Mouse (Mus musculus): Measurements from ENCODE around the gene Gm42742. TPM values are rescaled to one million over a fixed set of nuclear protein-coding genes. Genes with fewer than 3 reads are reported as not detected.

Gene Gm42742
- total RNA-seq, 2 experiments from 2014 or later, result 51.0 to 57.8 TPM

DNA sequence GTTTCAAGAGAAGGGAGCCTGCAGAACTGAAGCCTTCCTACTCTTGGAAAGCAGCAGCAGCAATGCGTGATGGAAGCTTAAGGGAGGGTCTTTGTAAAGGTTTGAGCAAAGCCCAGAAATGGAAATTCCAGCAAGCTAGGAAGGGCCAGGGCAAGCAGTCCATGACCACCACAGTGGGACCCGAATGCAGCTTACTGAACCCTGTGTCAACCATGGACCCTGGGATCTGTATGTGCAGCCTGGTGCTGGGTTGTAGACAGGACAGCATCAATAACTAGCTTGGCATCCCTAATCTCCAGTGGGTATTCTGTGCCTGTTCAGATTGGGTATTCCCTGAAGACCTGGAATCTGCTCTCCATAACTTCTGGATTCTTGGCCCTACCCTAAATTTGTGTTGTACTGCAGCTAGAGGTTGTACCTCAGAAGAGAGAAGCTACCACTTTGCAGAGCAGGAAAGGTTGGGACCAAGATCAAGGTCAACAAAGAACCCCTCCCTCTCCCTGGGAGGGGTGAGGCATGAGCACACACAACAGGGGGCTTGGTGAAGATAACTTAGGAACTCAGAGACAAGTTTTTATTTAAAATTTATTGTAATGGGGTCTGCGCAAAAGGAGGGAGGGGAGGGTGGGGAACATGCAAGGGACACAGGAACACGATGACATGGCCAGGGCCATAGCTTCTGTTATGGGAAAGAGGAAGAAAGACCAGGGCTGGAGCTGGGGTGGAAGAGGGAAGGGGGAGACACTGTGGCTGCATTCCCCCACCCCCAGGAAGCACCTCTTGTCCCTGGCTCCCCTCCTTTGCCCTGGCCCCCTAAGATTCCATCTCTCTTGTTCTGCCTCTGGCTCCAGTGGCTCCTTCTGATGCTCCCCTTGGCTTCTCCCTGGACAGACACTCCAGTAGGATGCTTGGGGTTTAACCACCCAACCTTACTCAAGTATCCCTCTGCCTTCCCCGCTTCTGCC is 948 bp upstream of the Gm42742 start:
- no peak for DNase-seq (ENCODE audit: extremely low spot score in 1 of 2, low spot score in 1 of 2)

DNA sequence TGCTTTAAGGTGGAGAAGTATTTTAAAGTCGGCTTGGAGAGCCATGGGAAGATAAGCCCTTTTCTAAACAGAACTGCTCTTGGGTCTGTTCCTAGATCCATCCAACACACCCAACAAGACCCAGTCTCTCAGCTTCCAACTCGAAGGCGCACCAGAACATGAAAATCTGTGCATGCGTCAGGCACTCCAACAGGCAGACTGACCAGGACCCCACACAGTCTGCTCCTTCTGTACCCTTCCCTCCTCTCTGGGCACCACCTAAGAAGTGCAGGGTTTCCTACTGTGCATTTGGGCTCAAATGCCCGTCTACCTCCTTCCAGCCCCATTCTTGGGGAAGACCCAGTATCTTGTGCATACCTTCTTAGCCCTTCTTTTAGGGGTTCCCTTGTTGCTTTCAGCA is 406 bp downstream of the Gm42742 start:
- no peak for DNase-seq (ENCODE audit: extremely low spot score in 1 of 2, low spot score in 1 of 2)

DNA sequence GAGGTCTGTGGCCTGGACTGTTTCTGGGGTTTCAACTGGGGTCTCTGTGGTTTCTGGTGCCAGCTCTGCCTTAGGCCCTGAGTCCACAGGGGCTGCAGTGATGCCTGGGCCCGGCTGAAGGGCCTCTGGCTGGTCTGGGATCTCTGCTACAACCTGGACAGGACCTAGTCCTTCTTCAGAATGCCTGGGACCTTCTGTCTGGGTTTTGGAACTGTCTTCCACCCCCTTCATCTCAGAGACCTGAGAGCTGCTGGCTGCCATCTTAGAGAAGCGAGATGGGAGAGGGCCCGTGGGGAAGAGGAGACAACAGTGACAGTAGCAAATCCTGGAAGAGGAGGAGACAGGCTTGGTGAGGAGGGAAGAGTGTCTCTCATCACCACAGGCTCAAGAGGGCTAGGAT is 866 bp downstream of the Gm42742 start:
- DNase-seq (ENCODE audit: extremely low spot score in 1 of 2, low spot score in 1 of 2), result no peak

DNA sequence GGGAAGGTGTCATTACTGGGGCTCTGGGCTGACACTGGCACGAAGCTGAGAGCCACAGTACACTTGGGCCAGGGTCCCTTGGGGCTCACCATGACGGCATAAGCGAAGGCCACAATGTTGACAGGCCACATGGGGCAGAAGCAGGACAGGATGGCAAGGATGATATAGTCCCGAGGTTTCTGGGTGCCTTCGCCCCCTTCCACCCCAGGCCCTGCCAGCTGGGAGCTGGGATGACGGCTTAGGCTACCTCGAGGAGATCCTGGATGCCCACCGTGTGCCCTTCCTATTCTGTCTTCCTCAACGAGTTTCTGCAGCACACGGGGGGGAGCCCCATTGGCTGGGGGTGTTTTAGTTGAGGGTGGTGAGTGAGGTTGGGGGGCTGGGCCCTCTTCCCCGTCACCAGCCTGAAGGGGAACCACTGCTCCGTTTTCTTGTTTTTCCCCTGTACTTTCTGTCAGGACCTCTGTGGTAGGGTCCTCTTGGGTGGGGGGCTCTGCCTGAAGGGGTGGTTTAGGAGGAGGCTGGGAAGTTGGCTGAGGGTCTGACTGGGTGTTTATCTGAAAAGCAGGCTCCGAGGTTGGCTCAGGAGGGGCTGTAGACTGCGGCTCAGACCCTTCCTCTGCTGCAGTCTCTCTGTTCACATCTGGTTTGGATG is 1.5 kb downstream of the Gm42742 start:
- no peak for DNase-seq (ENCODE audit: extremely low spot score in 1 of 2, low spot score in 1 of 2)

DNA sequence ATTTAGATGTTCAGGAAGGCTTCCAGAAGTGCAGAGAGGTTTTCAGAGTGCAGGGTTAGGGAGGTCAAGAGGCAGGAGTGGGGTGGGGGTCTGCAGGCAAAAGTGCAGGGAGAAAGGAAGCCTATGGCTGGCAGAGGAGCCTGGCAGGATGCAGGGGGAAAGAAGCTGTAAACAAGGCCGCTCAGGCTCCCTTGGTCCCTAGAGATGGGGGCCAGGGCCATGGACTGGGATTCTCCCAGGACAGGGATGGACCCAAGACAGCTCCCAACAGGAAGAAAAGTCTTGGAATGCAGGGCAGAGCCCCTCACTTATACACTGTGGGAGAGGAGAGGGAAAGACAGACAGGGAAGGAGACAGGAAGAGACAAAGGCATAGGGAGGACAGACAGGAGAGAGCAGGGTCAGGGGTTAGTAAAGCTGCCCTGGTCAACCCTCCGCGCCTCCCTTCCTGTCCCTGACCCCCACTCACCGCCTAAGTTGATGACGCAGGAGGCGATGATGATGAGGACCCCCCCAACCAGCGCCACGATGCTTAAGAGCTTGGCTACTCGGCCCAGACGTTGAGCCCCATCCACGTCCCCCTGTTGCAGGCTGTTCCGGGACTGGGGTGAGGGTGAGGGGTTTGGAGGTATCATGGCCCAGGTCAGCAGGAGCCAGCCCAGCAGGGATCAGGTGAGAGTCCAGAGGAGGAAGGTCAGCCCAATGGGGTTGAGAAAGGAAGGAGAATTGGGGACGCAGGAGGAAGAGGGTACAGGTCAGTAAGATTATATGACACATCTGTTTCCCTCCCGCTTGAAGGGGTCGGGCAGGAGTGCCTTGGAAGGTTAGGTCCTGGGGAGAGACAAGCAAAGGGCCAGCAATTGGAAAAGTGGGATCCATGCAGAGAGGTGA is 2.2 kb downstream of the Gm42742 start:
- no peak for DNase-seq (ENCODE audit: extremely low spot score in 1 of 2, low spot score in 1 of 2)

DNA sequence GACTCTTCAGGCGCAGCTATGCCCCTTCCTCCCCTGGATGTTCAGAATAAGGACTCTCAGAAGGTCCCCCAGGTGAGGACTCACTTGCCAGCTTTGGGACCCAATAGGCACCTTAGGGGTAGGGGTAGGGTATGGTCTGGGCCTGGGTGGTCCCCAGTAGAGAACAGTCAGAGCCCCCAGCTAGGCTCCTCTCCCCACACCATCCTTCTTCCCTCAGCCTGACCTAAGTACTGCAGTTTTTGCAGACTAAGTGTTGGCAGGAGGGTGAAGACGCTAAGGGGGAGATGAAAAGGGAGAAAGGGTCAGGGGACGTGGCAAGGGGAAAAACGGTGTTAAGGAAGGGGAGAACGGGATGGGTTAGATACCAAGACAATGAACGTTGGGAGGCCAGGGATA is 2.9 kb downstream of the Gm42742 start:
- no peak for DNase-seq (ENCODE audit: extremely low spot score in 1 of 2, low spot score in 1 of 2)

DNA sequence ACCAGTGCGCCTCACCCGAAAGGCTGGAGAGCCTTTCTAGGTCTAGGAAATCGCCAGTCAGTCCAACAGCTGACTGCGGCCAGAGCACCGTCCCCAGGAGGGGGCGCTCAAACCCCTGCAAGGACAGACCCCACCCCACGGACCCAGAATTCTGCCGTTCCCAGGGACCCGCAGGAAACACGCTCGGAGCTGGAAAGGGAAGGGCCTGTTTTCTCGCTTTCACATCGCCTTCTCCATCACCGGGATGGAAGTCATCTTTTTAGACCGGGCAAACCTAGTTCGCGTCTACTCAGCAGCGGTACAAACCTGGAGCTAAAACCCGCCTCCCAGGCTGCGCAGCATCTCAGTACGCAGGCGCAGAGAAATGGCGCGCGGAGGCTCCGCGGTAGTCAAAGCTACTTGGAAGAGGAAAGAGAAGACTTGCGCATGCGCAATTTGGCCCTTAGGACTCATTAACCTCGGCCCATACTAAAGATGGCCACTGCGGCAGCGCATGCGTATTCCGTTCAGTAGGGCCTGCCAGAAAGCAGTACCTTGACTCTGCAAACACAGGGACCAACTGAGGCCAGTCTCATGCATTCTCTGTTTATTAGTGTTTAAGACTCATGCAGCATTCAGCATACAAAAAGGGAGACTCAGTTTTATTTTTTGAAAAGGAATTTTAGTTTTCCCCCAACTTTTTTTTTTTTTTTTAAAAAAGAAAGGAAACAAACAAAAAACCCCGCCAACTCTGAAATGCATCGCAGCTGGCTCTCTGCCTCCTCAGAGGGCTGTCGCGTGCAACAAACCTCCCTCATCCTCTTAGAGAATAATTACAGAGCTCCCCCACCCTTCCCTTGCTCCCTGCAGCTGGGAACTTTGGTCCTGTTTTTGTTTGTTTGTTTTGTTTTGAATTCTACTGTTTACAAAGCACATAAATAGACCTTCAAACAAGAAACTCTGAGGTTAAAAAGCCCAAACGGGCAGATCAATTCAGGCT is 3.6 kb downstream of the Gm42742 start, which contains the start of gene Pagr1a:
Pagr1a (minus strand) TSS at position 382 of the 979 bp plus-strand sequence.
- DNase-seq (ENCODE audit: extremely low spot score in 1 of 2, low spot score in 1 of 2), result peak; percentile 95 to 96

DNA sequence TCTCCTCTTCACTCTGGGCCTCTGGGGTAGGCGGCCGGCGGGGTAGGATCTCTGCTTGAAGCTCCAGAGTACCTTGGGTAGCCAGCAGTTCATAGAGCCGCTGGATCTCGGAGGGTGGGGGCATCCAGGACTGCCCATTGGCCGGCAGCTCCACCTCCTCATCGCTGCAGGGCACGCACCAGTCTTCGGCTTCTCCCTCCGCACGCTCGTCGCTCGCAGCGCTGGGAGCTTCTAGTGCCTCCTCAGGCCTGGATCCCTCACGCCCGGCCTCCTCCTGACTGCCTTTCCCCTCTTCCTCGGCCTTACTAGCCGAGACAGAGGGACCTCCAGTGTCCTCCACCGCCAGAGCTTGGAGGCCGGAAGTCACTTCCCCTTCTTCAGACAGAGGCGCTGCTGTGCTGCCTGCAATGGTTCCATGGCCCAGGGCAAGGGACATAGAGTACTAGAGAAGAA is 4.4 kb downstream of the Gm42742 start:
- DNase-seq (ENCODE audit: extremely low spot score in 1 of 2, low spot score in 1 of 2), result peak in 1 of 2 experiments; percentile 54

DNA sequence TGATC is 4.6 kb downstream of the Gm42742 start, which contains the start of gene Pagr1b:
Pagr1b (minus strand) TSS at position 4 of the 5 bp plus-strand sequence.
- no peak for DNase-seq (ENCODE audit: extremely low spot score in 1 of 2, low spot score in 1 of 2)

DNA sequence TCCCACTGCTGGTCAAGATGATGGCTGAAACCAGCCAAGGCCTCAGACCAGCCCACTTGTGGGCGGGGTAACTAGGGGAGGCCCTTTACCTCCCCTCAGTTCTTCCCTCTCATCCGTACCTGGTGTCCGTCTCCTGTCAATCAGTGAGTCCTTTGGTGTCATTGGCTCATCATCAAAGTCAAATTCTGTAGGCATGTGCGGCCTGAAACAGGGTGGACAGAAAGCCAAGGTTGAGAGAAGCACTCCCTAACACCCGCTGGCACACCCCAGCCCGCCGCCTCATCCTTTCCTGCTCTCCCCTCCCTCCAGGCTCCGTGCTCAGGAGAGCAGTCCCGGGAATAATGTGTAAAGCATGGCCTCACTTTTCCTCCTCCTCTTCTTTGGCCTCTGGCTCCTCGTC is 4.8 kb downstream of the Gm42742 start:
- no peak for DNase-seq (ENCODE audit: extremely low spot score in 1 of 2, low spot score in 1 of 2)

DNA sequence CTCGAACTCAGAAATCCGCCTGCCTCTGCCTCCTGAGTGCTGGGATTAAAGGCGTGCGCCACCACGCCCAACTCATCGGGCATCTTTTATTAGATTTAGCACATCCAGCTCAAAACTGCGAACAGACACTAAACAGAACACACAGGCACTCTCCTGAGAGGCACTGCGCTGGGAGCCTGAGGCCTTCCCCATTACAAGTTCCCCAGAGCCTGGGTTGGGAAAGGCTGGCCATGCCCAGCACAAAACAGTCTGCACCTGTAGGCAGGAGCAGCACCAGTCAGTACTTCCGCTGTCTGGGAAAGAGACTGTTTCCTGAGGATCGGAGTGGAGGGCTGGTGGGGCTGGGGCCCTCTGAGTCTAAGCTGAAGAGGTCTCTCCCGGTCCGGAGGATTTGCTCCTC is 5.9 kb downstream of the Gm42742 start:
- no peak for DNase-seq (ENCODE audit: extremely low spot score in 1 of 2, low spot score in 1 of 2)

DNA sequence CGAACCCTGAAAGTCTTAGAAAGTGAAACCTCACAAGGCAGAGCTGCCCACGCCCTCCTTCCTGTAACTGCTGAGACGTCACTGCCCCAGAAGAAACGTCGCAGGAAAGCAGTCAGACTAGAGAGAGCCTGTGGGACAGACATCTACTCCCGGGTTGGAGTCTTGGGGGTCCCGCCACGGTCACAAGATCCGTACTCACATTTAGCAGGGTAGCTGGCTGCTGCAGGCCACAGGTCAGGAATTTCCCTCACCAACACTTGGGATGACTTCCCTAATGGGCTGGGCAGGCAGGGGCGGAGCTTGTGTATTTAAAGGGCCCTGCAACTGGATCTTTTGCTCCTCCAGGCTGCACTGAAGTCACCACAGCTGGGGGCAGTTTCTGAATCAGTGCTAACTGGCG is 6.6 kb downstream of the Gm42742 start, which contains the start of gene Mvp:
Mvp (minus strand) TSS at position 302 of the 400 bp plus-strand sequence.
- DNase-seq (ENCODE audit: extremely low spot score in 1 of 2, low spot score in 1 of 2), result no peak

DNA sequence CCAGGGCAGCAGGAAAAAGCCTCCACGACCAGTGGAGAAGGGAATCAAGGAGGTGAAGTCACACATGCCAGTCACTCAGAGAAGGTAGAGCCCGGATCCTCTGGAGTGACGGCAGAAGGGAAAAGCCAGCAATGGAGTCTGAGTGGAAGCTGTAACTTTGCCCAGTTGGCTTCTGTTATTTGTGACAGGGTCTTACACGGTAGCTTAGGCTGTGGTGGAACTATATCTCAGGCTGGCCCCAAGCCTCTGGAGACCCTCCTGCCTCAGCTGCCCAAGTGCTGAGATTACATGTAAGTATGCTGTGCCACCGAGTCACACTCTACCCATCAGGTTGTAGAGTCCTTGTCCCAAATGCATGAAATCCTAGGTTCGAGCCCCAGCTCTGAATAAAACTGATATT is 7.5 kb downstream of the Gm42742 start:
- DNase-seq (ENCODE audit: extremely low spot score in 1 of 2, low spot score in 1 of 2), result no peak

DNA sequence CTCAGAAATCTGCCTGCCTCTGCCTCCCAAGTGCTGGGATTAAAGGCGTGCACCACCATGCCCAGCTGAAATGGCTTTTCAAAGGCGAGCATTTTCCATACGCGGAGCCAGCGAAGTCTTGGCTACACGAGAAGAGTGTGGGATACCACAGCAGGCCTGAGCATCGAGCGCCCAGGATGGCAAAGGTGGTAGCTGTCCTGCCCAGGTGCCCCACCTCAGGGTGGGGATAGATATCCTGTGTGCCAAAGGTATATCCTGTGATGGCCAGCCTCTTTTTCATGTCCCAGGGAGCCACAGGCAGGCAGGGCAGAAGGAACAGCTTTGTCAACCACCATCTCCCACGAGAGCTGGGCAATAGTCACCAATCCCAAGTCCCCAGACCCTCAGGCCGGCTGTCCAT is 8.1 kb downstream of the Gm42742 start:
- DNase-seq (ENCODE audit: extremely low spot score in 1 of 2, low spot score in 1 of 2), result no peak

DNA sequence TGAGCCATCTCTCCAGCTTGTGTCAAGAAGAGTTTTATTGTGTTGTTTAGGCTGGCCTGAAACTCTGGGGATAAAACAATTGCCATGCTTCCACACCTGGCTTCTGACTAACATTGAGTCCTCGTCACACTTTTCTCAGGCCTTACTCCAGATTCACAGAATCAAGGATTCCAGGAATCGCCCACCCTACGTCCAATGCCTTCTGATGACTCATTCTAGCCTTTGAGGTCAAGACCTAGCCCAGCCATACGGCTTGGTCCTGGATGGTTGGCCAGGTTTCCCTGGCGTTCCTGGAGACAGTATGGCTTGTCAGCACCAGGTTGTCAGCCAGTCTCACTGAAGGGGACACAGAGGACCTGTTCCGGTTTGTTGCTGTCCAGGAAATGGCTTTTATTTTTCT is 8.5 kb downstream of the Gm42742 start:
- no peak for DNase-seq (ENCODE audit: extremely low spot score in 1 of 2, low spot score in 1 of 2)

DNA sequence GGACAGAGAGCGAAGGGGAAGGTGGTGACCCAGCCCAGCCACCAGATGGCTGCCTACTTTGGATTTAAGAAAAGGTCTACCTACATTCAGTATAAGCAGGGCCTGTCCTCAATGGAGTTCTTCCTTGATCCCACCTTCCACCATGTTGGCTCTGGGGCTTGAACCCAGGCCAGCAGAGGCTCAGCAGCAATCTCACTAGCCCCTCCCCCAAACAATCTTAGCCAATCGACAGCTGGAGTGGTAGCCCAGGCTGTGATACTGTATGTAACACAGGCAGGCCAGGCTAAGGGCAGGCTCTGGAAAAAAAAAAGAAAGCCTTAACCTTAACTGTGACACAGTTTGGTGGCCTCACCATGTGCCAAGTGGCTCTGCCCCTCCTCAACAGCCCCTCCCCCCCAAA is 9.2 kb downstream of the Gm42742 start:
- no peak for DNase-seq (ENCODE audit: extremely low spot score in 1 of 2, low spot score in 1 of 2)

DNA sequence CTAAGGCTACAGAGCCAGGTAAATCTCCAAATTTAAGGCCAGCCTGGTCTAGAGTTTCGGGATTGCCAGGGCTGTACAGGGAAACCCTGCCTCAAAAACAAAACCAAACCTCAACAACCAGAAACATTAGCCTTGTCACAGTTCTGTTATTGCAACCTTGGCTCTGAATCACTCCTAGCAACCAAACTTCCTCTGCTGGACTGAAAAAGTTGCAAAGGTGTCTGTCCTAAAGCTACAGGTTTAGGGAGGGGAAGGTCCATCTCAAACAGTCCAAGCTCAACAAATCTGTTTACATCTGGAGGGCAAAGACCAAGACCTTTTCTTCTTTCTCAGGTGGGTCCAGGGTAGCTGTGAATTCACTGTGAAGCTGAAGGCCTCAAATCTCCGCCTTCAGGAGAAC is 9.8 kb downstream of the Gm42742 start:
- DNase-seq (ENCODE audit: extremely low spot score in 1 of 2, low spot score in 1 of 2), result no peak

DNA sequence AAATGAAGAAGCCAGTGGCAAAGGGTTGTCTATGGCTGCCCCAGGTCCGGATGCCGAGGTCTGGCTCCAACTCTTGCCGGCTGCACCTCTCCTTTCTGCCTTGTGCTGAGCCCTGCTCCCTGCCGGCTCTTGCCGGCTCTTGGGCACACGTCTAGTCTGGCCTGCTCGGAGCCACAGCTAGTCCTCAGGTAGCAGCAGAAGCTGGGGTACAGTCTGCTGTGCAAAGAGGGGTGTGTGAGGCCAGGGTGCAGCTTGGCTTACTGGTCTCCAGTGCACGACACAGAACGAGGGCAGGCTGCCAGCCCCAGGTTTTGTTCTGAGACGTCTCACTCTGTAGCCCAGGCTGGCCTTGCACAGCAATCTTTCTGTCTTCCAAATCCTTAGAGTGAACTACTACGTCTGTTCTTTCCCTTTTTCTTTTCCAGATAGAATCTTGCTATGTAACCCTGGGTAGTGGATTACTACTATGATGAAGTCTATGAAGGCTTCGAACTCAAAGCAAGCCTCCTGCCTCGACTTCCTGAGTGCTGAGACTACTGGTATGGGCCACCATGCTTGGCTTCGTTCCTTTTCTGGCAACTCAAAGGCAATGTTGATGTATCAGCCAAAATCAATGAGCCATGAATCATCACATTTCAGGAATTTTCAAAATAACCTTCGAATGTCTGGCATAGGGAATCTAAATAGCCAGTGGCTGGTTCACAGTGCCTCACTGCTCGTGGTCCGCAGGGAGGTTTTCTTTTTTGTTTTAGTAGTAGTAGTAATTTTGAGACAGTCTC is 11.4 kb downstream of the Gm42742 start:
- no peak for DNase-seq (ENCODE audit: extremely low spot score in 1 of 2, low spot score in 1 of 2)
